13 mouse cellular contexts compared by ENCODE assay signal in genomic region chr11:42927156-42927555, GRCm38 (mm10).
DNase-seq lines count a peak whose midpoint lies in the region; ATAC-seq lines count a peak whose summit lies in the region.
"Had no signal": no experiment of that assay in that cellular context is flagged by ENCODE, and none has a peak within 500 bp of the region (broad histone marks: within the 10 kb centered on the region; RNA-seq: fewer than 3 reads in every experiment).

No protein-coding gene starts in this region.

- H3K36me3 ChIP-seq in forebrain, embryonic 13.5 days (ENCODE audit: poor library complexity, severe bottlenecking), result no peaks in the 10 kb centered on the region
- H3K36me3 ChIP-seq in forebrain, embryonic 12.5 days (replicated peaks), result no peaks in the 10 kb centered on the region
- H3K36me3 ChIP-seq: limb, embryonic 13.5 days; neural tube, embryonic 12.5 days had no signal

- peak; percentile 82; the same call in 1 of the 2 replicates for ATAC-seq in forebrain, embryonic 13.5 days
- no peak for ATAC-seq in forebrain, embryonic 12.5 days (ENCODE audit: low FRiP score)
- ATAC-seq: inflammation-experienced regulatory T-cells, adult 6 months had no signal

- no peaks in the 10 kb centered on the region for H3K27me3 ChIP-seq in forebrain, embryonic 13.5 days
- H3K27me3 ChIP-seq in forebrain, embryonic 12.5 days, result no peaks in the 10 kb centered on the region
- H3K27me3 ChIP-seq: limb, embryonic 13.5 days; megakaryocyte, embryonic 14.5 days; neural tube, embryonic 12.5 days had no signal

- H3K4me3 ChIP-seq in forebrain, embryonic 13.5 days, result no peak overlapping the region
- H3K4me3 ChIP-seq in forebrain, embryonic 12.5 days (replicated peaks), result no peak overlapping the region
- H3K4me3 ChIP-seq: limb, embryonic 13.5 days; megakaryocyte, embryonic 14.5 days; neural tube, embryonic 12.5 days had no signal

- H3K4me1 ChIP-seq in forebrain, embryonic 13.5 days, result no peaks in the 10 kb centered on the region
- no peaks in the 10 kb centered on the region for H3K4me1 ChIP-seq in forebrain, embryonic 12.5 days
- H3K4me1 ChIP-seq: limb, embryonic 13.5 days; megakaryocyte, embryonic 14.5 days; neural tube, embryonic 12.5 days had no signal

- H3K27ac ChIP-seq in forebrain, embryonic 13.5 days, result no peak overlapping the region
- no peak overlapping the region for H3K27ac ChIP-seq in forebrain, embryonic 12.5 days
- H3K27ac ChIP-seq: limb, embryonic 13.5 days; neural tube, embryonic 12.5 days had no signal

- peak; percentile 92 to 95 for DNase-seq in cerebellum, postnatal 25 days
- DNase-seq in layer of hippocampus, postnatal 10 days (ENCODE audit: low spot score in 2 of 2), result peak; percentile 37 to 60
- DNase-seq in right cerebral cortex, postnatal 10 days (ENCODE audit: low spot score in 2 of 2), result peak; percentile 85 to 91
- DNase-seq in liver, result no peak
- DNase-seq in c-Kit-positive CD71-positive TER-119-positive erythroid progenitor cells, embryonic 14.5 days (ENCODE audit: low spot score), result no peak
- DNase-seq in thymus, adult 18-20 months, result no peak
- DNase-seq: thymus, postnatal 36 days had no signal

- no peak overlapping the region for H3K4me2 ChIP-seq in forebrain, embryonic 13.5 days
- H3K4me2 ChIP-seq in forebrain, embryonic 12.5 days, result no peak overlapping the region
- H3K4me2 ChIP-seq: limb, embryonic 13.5 days; neural tube, embryonic 12.5 days had no signal

- WGBS in forebrain, embryonic 13.5 days, result 83% methylated on average over 5 of the region's 5 CpGs
- WGBS in forebrain, embryonic 12.5 days, result 85% methylated on average over 5 of the region's 5 CpGs

- no peak overlapping the region for H3K9ac ChIP-seq in forebrain, embryonic 13.5 days
- H3K9ac ChIP-seq in forebrain, embryonic 12.5 days, result no peak overlapping the region
- H3K9ac ChIP-seq: limb, embryonic 13.5 days; neural tube, embryonic 12.5 days had no signal

- no peaks in the 10 kb centered on the region for H3K9me3 ChIP-seq in forebrain, embryonic 13.5 days (replicated peaks)
- no peaks in the 10 kb centered on the region for H3K9me3 ChIP-seq in forebrain, embryonic 12.5 days
- H3K9me3 ChIP-seq: limb, embryonic 13.5 days; megakaryocyte, embryonic 14.5 days; neural tube, embryonic 12.5 days had no signal

Comparison
In these comparisons a context has a peak if more than half of its experiments do, and no peak if none do; other contexts are left out.
1. DNase-seq: peak in cerebellum, postnatal 25 days (2 of 2), layer of hippocampus, postnatal 10 days (2 of 2) and right cerebral cortex, postnatal 10 days (2 of 2); none in liver (single experiment), c-Kit-positive CD71-positive TER-119-positive erythroid progenitor cells, embryonic 14.5 days (single experiment) and thymus, adult 18-20 months (0 of 2).